Mouse (Mus musculus): ENCODE measurements around the gene Mien1.

GRCm38 (mm10) chr11:98481231-98481630 is 42.4 kb upstream of the Mien1 start:
- no peak for TF ChIP-seq CTCF (IDR thresholded peaks at IDR 0.05; ENCODE audit: low read depth, low read length)
- no peak for TF ChIP-seq POLR2A (IDR thresholded peaks at IDR 0.05; ENCODE audit: borderline replicate concordance, low read depth, low read length)

Data from bone marrow macrophage, adult 2 months (primary cell).